Mouse (Mus musculus) bone marrow, adult 2 months (tissue): ENCODE measurements at regions not wholly inside any gene's neighbourhood (a gene's known extent, or its start where the extent isn't known, plus 50 kb on each side); places are given as distances from the start of the nearest gene placed in this dataset.

ENCODE experiments used
- CTCF ChIP-seq: fragments of 200-500 bp; IDR thresholded peaks from 2 replicates; pipeline ENCODE4 v1.5.1; 2011; ENCODE audit warnings: low read length, control low read depth; ENCODE audit not compliant: control insufficient read depth, insufficient read depth
- POLR2A ChIP-seq: fragments of 200-500 bp; IDR thresholded peaks from 2 replicates; pipeline ENCODE4 v1.6.1; 2011; ENCODE audit warnings: low read depth, mild to moderate bottlenecking, control low read depth, low read length, borderline replicate concordance; ENCODE audit not compliant: control insufficient read depth

DNA sequence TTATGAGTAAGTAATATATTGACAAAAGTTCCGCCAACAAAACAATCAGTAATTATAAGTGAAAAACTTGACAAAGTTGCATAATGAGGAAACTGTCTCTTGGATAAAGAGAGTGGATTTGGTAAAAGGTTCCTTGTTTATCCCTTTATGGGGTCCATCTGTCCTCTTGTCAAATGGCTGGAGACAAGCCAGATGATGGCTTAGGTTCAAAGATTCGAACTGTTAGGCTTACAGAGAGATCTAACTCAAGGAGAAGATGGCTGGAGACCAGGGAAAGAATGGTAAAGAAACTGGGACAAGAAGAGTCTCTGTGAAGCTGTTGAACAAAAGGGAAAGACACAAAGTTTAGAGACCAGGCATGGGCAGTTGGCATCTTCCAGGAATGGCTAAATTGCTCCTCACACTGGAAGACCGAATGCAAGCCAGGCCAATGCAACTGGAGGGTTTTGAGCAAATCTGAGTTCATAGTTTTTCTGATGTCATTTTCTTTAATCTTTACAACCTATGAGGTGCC, 220.9 kb downstream of the Icos start:
- no peak for TF ChIP-seq CTCF
- no peak for TF ChIP-seq POLR2A
